Mouse (Mus musculus): ENCODE measurements around the gene Magt1. TPM values are rescaled to one million over a fixed set of nuclear protein-coding genes. Genes with fewer than 3 reads are reported as not detected.
"Not testable (repeated sequence)": the region's sequence is repeated elsewhere in the genome, so short reads cannot be mapped to it uniquely, and the experiment has no call there.

The Magt1 gene
- total RNA-seq (2017) = 51.5 and 55.1 TPM in 2 replicates

GRCm38 (mm10) chrX:106011465-106012159 is at the start of gene Magt1:
Gene Magt1 (minus strand): TSS chrX:106011906.
- peak; percentile 89 to 96 for ATAC-seq (replicated peaks in 1 of 2; ENCODE audit: insufficient read depth in 1 of 2, low FRiP score in 2 of 2, low TSS enrichment in 1 of 2, low read depth in 1 of 2, poor library complexity in 2 of 2, severe bottlenecking in 2 of 2)

DNA sequence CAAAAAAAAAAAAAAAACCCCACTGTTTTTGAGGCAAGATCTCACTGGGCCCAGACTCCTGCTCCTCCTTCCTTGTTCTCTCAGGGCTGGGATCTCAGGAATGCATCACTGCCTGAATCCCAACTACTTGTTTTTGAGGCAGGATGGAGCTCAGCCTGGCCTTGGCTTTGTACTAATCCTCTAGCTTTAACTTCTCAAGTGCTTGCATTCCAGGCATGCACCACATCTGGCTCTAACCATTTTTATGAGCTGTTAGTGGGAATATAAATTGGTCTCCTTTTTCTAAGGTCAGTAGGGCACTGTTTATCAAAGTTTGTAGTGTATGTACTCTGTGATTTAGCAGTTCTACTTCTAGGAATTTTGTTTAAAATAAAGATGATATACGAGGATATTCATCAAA is 36.5 kb upstream of the Magt1 start:
- ATAC-seq (replicated peaks in 1 of 2; ENCODE audit: insufficient read depth in 1 of 2, low FRiP score in 2 of 2, low TSS enrichment in 1 of 2, low read depth in 1 of 2, poor library complexity in 2 of 2, severe bottlenecking in 2 of 2) = no peak

- ATAC-seq (replicated peaks in 1 of 2; ENCODE audit: insufficient read depth in 1 of 2, low FRiP score in 2 of 2, low TSS enrichment in 1 of 2, low read depth in 1 of 2, poor library complexity in 2 of 2, severe bottlenecking in 2 of 2) = no peak
Measured at GRCm38 (mm10) chrX:106045928-106046327, 34.2 kb upstream of the Magt1 start.

DNA sequence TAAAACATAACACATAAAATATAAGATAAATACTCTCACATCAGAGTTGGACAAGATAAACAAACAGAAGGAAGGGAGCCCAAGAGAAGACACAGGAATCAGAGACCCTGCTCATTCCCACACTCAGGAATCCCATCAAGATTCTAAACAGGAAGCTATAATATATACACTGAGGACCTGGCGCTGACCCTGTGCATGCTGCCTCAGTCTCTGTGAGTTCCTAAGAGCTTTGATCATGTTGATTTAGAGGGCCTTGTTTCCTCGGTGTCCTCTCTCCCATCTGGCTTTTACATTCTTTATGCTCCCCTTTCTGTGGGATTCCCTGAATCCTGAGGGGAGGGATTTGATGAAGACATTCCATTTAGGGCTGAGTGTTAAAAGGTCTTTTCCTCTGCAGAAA is 33.7 kb upstream of the Magt1 start:
- no peak for ATAC-seq (replicated peaks in 1 of 2; ENCODE audit: insufficient read depth in 1 of 2, low FRiP score in 2 of 2, low TSS enrichment in 1 of 2, low read depth in 1 of 2, poor library complexity in 2 of 2, severe bottlenecking in 2 of 2)

DNA sequence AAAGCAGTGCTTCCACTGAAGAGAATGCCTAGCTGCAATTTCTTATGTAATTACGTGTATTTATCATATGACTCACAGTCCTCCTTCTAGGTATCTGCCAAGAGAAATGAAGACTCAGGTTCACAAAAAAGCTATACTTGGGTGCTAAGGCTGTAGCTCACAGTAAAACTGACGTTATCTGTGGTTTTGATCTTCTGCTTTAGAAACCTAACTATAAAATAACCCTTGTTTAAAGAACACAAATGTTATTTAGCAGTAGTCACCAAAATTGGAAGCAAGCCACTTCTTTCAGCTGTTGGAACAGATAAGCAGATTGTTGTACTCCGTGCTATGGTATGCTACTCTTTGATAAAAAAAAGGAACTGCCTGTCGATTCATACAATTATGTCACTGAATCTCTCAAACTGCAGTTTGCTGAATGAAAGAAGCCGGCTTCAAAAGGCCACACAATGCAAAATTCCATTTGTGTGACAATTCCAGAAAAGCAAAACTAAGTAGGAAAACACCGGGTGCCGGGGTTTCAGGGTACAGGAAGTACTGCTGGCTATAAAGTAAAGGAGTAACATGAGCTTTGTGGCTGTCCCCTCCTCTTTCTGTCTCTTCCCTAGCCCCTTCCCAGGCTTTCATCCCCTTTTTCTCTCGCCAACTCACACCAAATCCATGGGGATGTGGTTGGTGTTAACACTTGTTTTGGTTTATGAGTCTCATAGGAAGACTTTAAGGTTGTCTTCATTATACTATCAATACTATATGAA is 32.3 kb upstream of the Magt1 start:
- peak; percentile 83 to 87 for ATAC-seq (replicated peaks in 1 of 2; ENCODE audit: insufficient read depth in 1 of 2, low FRiP score in 2 of 2, low TSS enrichment in 1 of 2, low read depth in 1 of 2, poor library complexity in 2 of 2, severe bottlenecking in 2 of 2)

- ATAC-seq (replicated peaks in 1 of 2; ENCODE audit: insufficient read depth in 1 of 2, low FRiP score in 2 of 2, low TSS enrichment in 1 of 2, low read depth in 1 of 2, poor library complexity in 2 of 2, severe bottlenecking in 2 of 2) = no peak
Measured at GRCm38 (mm10) chrX:106037185-106037752, 25.6 kb upstream of the Magt1 start.

GRCm38 (mm10) chrX:106035727-106036126 is 24.0 kb upstream of the Magt1 start:
- peak in 1 of 2 experiments; percentile 45; a peak in 1 of 4 replicates for ATAC-seq (replicated peaks in 1 of 2; ENCODE audit: insufficient read depth in 1 of 2, low FRiP score in 2 of 2, low TSS enrichment in 1 of 2, low read depth in 1 of 2, poor library complexity in 2 of 2, severe bottlenecking in 2 of 2)

DNA sequence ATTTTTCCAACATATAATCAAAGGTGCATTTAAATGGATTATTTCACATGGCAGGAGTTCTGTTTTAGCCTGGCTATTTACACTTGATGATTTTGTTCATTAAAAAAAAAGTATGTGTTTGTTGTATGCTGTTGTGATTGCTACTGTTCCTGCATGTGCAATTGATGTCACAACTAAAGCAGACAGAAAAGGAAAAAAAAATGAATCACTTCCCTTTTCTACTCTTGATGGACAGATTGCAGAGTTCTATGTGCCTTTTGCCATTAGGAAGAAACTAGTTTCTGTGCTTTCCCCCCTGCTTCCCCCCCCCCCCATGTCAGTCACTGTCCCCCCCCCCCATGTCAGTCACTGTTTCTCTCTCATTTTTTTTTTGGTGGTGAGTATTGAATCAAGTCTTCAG is 19.4 kb upstream of the Magt1 start:
- peak in 1 of 2 experiments; percentile 23; a peak in 1 of 4 replicates for ATAC-seq (replicated peaks in 1 of 2; ENCODE audit: insufficient read depth in 1 of 2, low FRiP score in 2 of 2, low TSS enrichment in 1 of 2, low read depth in 1 of 2, poor library complexity in 2 of 2, severe bottlenecking in 2 of 2)

DNA sequence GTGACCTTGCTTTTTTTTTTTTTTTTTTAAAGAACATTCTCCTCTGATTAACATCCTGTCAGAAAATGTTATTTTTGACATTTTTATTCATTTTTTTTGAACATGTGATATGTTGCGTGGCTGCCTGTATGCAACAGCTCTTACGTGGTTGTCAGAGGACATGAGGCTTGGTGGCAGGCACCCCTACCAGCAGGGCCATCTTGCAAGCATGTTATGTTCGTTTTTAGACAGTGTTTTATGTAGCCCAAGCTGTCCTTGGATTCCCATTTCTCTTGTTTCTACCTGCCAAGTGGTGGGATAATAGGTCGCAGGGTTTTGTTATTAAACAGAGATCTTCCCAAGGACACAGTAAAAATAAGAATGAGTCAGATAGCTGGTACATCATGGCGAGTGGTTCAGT is 18.5 kb upstream of the Magt1 start:
- ATAC-seq (replicated peaks in 1 of 2; ENCODE audit: insufficient read depth in 1 of 2, low FRiP score in 2 of 2, low TSS enrichment in 1 of 2, low read depth in 1 of 2, poor library complexity in 2 of 2, severe bottlenecking in 2 of 2) = no peak

DNA sequence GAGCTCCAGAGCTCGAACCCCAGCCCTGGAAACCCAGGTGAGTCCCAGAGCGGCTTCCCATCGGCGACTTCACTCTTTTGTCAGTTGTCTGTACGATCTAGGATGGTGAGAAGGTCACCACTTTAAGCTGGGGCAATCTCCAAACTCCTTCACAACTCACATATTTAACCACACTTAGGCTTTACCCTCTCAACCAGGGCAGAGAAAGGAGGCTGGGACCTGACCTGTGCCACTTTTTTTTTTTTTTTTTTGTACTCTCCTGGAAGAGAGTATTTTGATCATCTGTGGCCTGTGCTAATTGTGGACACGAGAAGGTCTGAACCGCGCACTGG is 15.6 kb upstream of the Magt1 start:
- no peak for ATAC-seq (replicated peaks in 1 of 2; ENCODE audit: insufficient read depth in 1 of 2, low FRiP score in 2 of 2, low TSS enrichment in 1 of 2, low read depth in 1 of 2, poor library complexity in 2 of 2, severe bottlenecking in 2 of 2)

DNA sequence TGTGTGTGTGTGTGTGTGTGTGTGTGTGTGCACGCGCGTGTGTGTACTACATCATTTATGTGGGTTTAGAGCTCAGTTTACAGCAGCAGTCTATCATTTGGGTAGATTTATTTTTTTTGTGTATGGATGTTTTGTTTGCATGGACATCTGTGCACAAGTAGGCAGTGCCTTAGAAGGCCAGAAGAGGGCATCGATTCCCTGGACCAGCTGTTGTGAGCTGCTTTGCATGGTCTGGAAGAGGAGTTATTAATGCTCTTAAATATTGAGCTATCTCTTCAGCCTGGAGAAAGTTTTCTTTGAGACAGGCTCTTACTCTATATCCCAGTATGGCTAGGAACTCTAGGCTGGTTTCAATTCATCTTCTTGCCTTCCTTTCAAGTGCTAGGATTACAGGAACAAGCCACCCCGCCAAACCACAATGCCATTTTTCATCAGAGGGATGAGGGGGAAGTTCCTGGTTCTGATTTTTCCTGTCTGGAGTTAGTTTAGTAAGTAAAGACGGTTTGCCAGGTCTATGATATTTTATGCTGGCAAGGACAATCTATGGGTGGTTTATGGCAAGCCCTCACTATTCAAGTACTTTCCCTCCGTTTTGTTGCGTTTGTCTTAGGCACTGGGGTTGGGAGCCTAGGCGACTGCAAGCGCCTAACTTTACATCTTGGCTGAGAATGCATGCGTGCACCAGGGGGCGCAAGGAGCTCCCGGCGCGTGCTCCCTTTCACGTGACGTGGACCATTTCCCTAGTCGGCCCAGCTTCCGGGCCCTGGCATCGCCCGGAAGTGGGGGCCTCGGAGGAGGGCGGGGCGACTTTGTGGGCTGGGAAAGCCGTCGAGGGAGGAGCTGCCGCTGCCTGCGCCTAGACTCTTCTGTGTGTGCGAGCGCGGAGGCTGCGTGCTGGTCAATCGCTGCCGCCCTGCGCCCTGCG is 15.0 kb upstream of the Magt1 start, which contains the start of gene Atp7a:
TSS of gene Atp7a (plus strand) at position 859 of the 925 bp plus-strand sequence.
- peak; percentile 93 to 98 for ATAC-seq (replicated peaks in 1 of 2; ENCODE audit: insufficient read depth in 1 of 2, low FRiP score in 2 of 2, low TSS enrichment in 1 of 2, low read depth in 1 of 2, poor library complexity in 2 of 2, severe bottlenecking in 2 of 2)

GRCm38 (mm10) chrX:106017516-106017915 is 5.8 kb upstream of the Magt1 start:
- ATAC-seq (replicated peaks in 1 of 2; ENCODE audit: insufficient read depth in 1 of 2, low FRiP score in 2 of 2, low TSS enrichment in 1 of 2, low read depth in 1 of 2, poor library complexity in 2 of 2, severe bottlenecking in 2 of 2) = no peak

DNA sequence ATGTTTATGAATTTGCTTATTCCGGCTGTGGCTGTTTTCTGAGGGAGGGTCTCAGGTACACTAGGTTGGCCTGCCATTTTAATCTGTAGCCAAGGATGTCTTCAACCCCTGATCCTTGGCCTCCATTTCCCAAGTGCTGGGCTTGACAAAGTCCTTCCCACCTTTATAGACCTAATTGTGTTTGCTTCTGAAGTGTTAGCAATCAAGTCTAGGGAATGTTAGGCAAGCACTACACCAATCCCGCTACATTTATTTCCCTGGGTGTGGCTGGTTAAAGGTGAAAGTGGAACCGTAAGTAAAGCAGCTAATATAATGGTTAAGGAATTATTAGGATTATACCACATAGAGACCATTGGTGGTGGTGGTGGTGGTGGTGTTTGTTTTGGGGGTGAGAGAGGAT is 5.4 kb upstream of the Magt1 start:
- ATAC-seq (replicated peaks in 1 of 2; ENCODE audit: insufficient read depth in 1 of 2, low FRiP score in 2 of 2, low TSS enrichment in 1 of 2, low read depth in 1 of 2, poor library complexity in 2 of 2, severe bottlenecking in 2 of 2) = no peak

DNA sequence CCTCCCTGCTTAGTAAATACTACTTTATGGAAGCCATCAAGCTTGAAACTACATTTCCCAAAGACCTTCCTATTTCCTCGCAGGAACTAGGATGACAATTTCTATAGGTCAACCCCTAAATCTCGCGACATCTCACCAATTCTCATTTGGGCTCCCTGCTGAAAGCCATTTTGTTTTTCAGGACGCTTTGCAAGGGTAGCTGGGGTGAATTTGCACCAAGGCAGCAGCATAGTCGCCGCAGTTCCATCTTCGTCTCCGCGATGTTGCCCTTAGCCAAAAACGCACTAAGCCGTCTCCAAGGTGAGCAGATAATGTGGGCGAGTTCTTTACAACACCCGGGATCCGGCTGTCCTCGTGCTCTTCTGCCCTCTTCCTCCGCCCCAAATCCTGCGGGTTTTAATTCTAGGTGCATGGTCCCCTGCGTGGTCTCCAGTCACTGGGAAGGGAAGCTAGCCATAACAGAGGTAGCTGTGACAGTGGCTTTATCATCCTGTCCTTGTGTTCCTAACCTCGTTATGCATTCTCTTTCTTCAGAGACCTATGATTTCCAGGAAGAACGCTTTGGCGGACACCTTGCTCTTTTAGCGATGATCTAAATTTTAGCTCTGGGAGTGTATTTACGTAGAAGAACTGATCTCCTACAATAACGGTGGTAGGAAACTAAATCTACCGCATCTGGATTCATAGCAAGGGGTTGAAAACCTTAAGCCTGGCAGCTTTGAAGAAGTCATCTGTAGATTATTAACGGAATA is 4.0 kb upstream of the Magt1 start, which contains the start of gene Cox7b:
TSS of gene Cox7b (plus strand) at position 130 of the 752 bp plus-strand sequence.
- peak; percentile 50 to 51 for ATAC-seq (replicated peaks in 1 of 2; ENCODE audit: insufficient read depth in 1 of 2, low FRiP score in 2 of 2, low TSS enrichment in 1 of 2, low read depth in 1 of 2, poor library complexity in 2 of 2, severe bottlenecking in 2 of 2)

DNA sequence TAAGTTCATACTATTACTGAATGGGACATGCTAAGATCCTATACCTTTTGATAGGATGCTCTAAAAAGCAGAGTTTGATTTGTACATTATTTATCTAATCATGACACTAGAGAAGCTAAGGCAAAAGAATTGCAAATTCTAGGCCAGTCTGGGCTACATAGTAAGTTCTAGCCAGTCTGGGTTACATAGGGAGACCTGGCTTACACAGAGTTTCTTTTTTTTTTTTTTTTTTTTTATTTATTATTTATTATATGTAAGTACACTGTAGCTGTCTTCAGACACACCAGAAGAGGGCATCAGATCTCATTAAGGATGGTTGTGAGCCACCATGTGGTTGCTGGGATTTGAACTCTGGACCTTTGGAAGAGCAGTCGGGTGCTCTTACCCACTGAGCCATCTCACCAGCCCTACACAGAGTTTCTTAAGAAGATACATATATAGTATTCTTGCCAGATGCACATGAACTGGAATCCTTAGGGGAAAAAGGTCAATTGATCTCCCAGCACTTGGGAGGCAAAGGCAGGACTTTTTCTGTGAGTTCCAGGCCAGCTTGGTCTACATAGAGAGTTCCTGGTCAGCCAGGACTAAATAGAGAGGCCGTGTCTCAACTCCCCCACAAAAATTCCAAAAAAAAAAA is 3.2 kb upstream of the Magt1 start:
- ATAC-seq (replicated peaks in 1 of 2; ENCODE audit: insufficient read depth in 1 of 2, low FRiP score in 2 of 2, low TSS enrichment in 1 of 2, low read depth in 1 of 2, poor library complexity in 2 of 2, severe bottlenecking in 2 of 2) = not testable (repeated sequence)

- ATAC-seq (replicated peaks in 1 of 2; ENCODE audit: insufficient read depth in 1 of 2, low FRiP score in 2 of 2, low TSS enrichment in 1 of 2, low read depth in 1 of 2, poor library complexity in 2 of 2, severe bottlenecking in 2 of 2) = no peak
Measured at GRCm38 (mm10) chrX:106013217-106013616, 1.5 kb upstream of the Magt1 start.

Data from hematopoietic stem cell, adult 5-6 weeks (primary cell).